Mouse (Mus musculus): ENCODE results near the gene Gmpr.

GRCm38 (mm10) chr13:45466031-45466519 lies 41.2 kb upstream of the Gmpr start:
- TF ChIP-seq CTCF (IDR thresholded peaks at IDR 0.05; ENCODE audit: control insufficient read depth, insufficient read depth, low read length): no peak
- TF ChIP-seq POLR2A (IDR thresholded peaks at IDR 0.05; ENCODE audit: borderline replicate concordance, control insufficient read depth, low read depth, low read length): no peak
